Mouse (Mus musculus) erythroblast, embryonic 14.5 days (primary cell): ENCODE data around the gene Tmem266.

ENCODE experiments used
- GATA1 ChIP-seq: IDR thresholded peaks from 2 replicates; pipeline ENCODE4 v1.6.1; 2012; ENCODE audit warnings: low read length, inconsistent platforms, mixed read lengths
- TAL1 ChIP-seq: IDR thresholded peaks from 3 replicates; pipeline ENCODE4 v1.6.1; 2012; ENCODE audit warnings: low read length, inconsistent platforms, mixed read lengths

DNA sequence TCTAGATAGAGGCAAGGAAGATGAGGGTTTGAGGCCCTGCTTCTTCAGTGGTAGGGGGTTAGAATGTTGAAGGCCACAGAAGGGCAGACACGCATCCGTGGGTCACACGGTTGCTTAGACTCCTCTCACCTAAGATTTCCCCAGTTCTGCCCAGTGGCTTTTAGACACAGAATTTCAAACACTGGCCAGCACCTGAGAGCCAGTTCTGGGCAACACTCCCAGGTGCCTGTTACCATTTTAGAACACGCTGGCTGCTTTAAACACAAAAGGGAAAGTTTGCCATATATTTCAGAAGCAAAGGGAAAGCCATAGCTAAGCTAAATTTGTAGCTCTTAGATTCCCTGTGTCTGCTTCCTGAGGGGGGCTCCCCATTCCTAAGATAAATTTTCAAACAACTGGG, 54.7 kb downstream of the Tmem266 start:
- TF ChIP-seq TAL1 (no peak), GATA1 (no peak)
